12 mouse cellular contexts compared by ENCODE assay signal in genomic region chr1:71913221-71913620, GRCm38 (mm10).
"Had no signal": no experiment of that assay in that cellular context is flagged by ENCODE, and none has a peak within 500 bp of the region (broad histone marks: within the 10 kb centered on the region; RNA-seq: fewer than 3 reads in every experiment).

No protein-coding gene starts in this region.

- H3K4me2 ChIP-seq: limb, embryonic 12.5 days; liver, embryonic 13.5 days; lung, embryonic 15.5 days; midbrain, embryonic 15.5 days had no signal

- H3K36me3 ChIP-seq: limb, embryonic 12.5 days; liver, embryonic 13.5 days; lung, embryonic 15.5 days; midbrain, embryonic 10.5 days; midbrain, embryonic 15.5 days had no signal

- H3K27ac ChIP-seq: left cerebral cortex, adult 2 months; limb, embryonic 12.5 days; liver, embryonic 13.5 days; lung, embryonic 15.5 days; midbrain, embryonic 10.5 days; midbrain, embryonic 15.5 days had no signal

- H3K9ac ChIP-seq: limb, embryonic 12.5 days; liver, embryonic 13.5 days; lung, embryonic 15.5 days; midbrain, embryonic 15.5 days had no signal

- H3K4me3 ChIP-seq: left cerebral cortex, adult 2 months; limb, embryonic 12.5 days; liver, embryonic 13.5 days; lung, embryonic 15.5 days; midbrain, embryonic 10.5 days; midbrain, embryonic 15.5 days had no signal

- DNase-seq: kidney, adult 8-10 months; kidney, postnatal 25 days; liver, embryonic 13.5 days; lung, postnatal 14 days; thymus, postnatal 36 days had no signal

- H3K9me3 ChIP-seq: limb, embryonic 12.5 days; liver, embryonic 13.5 days; lung, embryonic 15.5 days; midbrain, embryonic 10.5 days; midbrain, embryonic 15.5 days had no signal

- ATAC-seq: inflammation-experienced regulatory T-cells, adult 6 months; intestine, postnatal 0 days; midbrain, embryonic 15.5 days had no signal

- H3K4me1 ChIP-seq: liver, embryonic 13.5 days; midbrain, embryonic 10.5 days; midbrain, embryonic 15.5 days had no signal

- H3K27me3 ChIP-seq: limb, embryonic 12.5 days; liver, embryonic 13.5 days; lung, embryonic 15.5 days; midbrain, embryonic 15.5 days had no signal
